Comparison of ENCODE assay signal across 9 mouse cellular contexts in the genomic region with DNA sequence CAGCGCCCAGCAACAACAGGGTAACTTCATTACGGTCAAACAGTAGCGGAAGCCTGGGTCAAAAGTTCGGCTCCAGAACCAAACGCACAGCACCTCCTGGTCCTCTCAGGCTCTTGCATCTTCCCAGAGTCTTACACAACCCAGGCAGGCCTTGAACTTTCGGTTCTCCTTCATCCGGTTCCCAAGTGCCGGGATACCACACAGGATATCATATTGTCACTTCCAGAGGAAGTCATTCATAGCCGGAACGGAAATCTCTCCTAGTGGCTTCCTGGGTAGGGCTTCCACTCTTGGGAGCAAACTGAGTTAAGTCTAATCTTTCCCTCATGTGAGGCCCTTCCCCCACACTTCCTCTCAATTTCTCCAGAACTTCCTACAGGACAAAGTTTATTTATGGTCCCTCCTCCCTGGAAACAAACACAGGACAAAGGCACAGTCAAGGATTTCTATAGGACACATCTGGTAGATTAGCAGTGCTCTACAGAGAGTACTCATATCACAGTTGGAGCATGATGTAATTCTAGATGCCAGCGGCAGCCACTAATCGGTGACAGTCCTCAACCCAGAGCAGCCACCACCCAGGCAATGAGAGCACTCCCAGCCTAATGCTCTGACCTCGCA. TPM values are rescaled to one million over a fixed set of nuclear protein-coding genes. Genes with fewer than 3 reads are reported as not detected.
DNase-seq lines count a peak whose midpoint lies in the region; ATAC-seq lines count a peak whose summit lies in the region.
"Had no signal": no experiment of that assay in that cellular context is flagged by ENCODE, and none has a peak within 500 bp of the region (broad histone marks: within the 10 kb centered on the region; RNA-seq: fewer than 3 reads in every experiment).

No protein-coding gene starts in this region.

- DNase-seq in midbrain, embryonic 11.5 days (ENCODE audit: low spot score, missing footprints) = peak; percentile 75
- peak; percentile 68 for DNase-seq in heart, postnatal 25 days (ENCODE audit: low spot score)
- no peak for DNase-seq in liver, embryonic 11.5 days (ENCODE audit: low spot score)
- no peak for DNase-seq in urinary bladder, postnatal 14 days (ENCODE audit: low spot score)

- H3K9me3 ChIP-seq in midbrain, embryonic 11.5 days (ENCODE audit: control insufficient read depth, low read length) = no peaks in the 10 kb centered on the region
- H3K9me3 ChIP-seq in midbrain, embryonic 13.5 days = no peaks in the 10 kb centered on the region
- H3K9me3 ChIP-seq in liver, embryonic 11.5 days (ENCODE audit: control insufficient read depth, low read length) = no peaks in the 10 kb centered on the region
- H3K9me3 ChIP-seq in stomach, embryonic 16.5 days (replicated peaks; ENCODE audit: control insufficient read depth, low read length) = no peaks in the 10 kb centered on the region

- no peak overlapping the region for H3K4me3 ChIP-seq in midbrain, embryonic 11.5 days (ENCODE audit: low read depth, low read length)
- no peak overlapping the region for H3K4me3 ChIP-seq in midbrain, embryonic 13.5 days (replicated peaks)
- no peak overlapping the region for H3K4me3 ChIP-seq in liver, embryonic 11.5 days (ENCODE audit: low read depth, low read length)
- no peak overlapping the region for H3K4me3 ChIP-seq in stomach, embryonic 16.5 days (replicated peaks; ENCODE audit: low read length)

- ATAC-seq in midbrain, embryonic 11.5 days (ENCODE audit: low FRiP score) = no peak
- ATAC-seq in midbrain, embryonic 13.5 days = no peak
- ATAC-seq in liver, embryonic 11.5 days (replicated peaks; ENCODE audit: low FRiP score) = 0 out of 2 replicates have a peak, but pooled peaks have one; percentile 17
- peak; percentile 34 for ATAC-seq in stomach, embryonic 16.5 days (ENCODE audit: insufficient read depth, low FRiP score)
- no peak; the same call in 1 of the 2 replicates for ATAC-seq in granulocyte monocyte progenitor cell, adult 5-6 weeks (replicated peaks; ENCODE audit: poor library complexity, severe bottlenecking)
- ATAC-seq in megakaryocyte progenitor cell, adult 5-6 weeks (replicated peaks; ENCODE audit: poor library complexity) = no peak

- H3K36me3 ChIP-seq in midbrain, embryonic 11.5 days (ENCODE audit: control insufficient read depth, insufficient read depth, low read length) = peaks cover 14% of the 10 kb centered on the region; the same call in 1 of the 2 replicates
- H3K36me3 ChIP-seq in midbrain, embryonic 13.5 days = peaks cover 67% of the 10 kb centered on the region
- H3K36me3 ChIP-seq in liver, embryonic 11.5 days (ENCODE audit: control insufficient read depth, insufficient read depth, low read length) = peaks cover 64% of the 10 kb centered on the region
- H3K36me3 ChIP-seq in stomach, embryonic 16.5 days (ENCODE audit: control insufficient read depth, insufficient read depth, low read length) = 0 out of 2 replicates have a peak, but pooled peaks cover 3% of the 10 kb centered on the region

- no peak overlapping the region for H3K4me2 ChIP-seq in midbrain, embryonic 11.5 days
- no peak overlapping the region for H3K4me2 ChIP-seq in midbrain, embryonic 13.5 days (replicated peaks)
- peak overlapping the region; percentile 19; the same call in 1 of the 2 replicates for H3K4me2 ChIP-seq in liver, embryonic 11.5 days
- H3K4me2 ChIP-seq in stomach, embryonic 16.5 days (ENCODE audit: low read depth, low read length) = no peak overlapping the region

- H3K27ac ChIP-seq in midbrain, embryonic 11.5 days (ENCODE audit: low read depth, low read length) = no peak overlapping the region
- H3K27ac ChIP-seq in midbrain, embryonic 13.5 days = no peak overlapping the region
- peak overlapping the region; percentile 53 for H3K27ac ChIP-seq in liver, embryonic 11.5 days (ENCODE audit: low read depth, low read length)
- peak overlapping the region; percentile 53; the same call in 1 of the 2 replicates for H3K27ac ChIP-seq in stomach, embryonic 16.5 days (ENCODE audit: low read length)

- WGBS in midbrain, embryonic 11.5 days = 82% methylated on average over 13 of the region's 13 CpGs
- WGBS in midbrain, embryonic 13.5 days = 87% methylated on average over 13 of the region's 13 CpGs
- whole genome bisulfite sequencing in liver, embryonic 11.5 days = 75% methylated on average over 13 of the region's 13 CpGs
- 73% methylated on average over 13 of the region's 13 CpGs for WGBS in stomach, embryonic 16.5 days

- no peaks in the 10 kb centered on the region for H3K4me1 ChIP-seq in midbrain, embryonic 11.5 days (ENCODE audit: control insufficient read depth, insufficient read depth, low read length)
- no peaks in the 10 kb centered on the region for H3K4me1 ChIP-seq in midbrain, embryonic 13.5 days (replicated peaks)
- H3K4me1 ChIP-seq in liver, embryonic 11.5 days (replicated peaks; ENCODE audit: control insufficient read depth, insufficient read depth, low read length) = peaks cover 17% of the 10 kb centered on the region
- H3K4me1 ChIP-seq in stomach, embryonic 16.5 days (ENCODE audit: control insufficient read depth, insufficient read depth, low read length) = peaks cover 8% of the 10 kb centered on the region; the same call in 1 of the 2 replicates

- no peak overlapping the region for H3K9ac ChIP-seq in midbrain, embryonic 11.5 days (ENCODE audit: low read length)
- H3K9ac ChIP-seq in midbrain, embryonic 13.5 days (replicated peaks) = no peak overlapping the region
- H3K9ac ChIP-seq in liver, embryonic 11.5 days (ENCODE audit: low read depth, low read length) = no peak overlapping the region
- no peak overlapping the region; the same call in 1 of the 2 replicates for H3K9ac ChIP-seq in stomach, embryonic 16.5 days (ENCODE audit: low read length)

- no peaks in the 10 kb centered on the region for H3K27me3 ChIP-seq in midbrain, embryonic 11.5 days (ENCODE audit: control insufficient read depth, insufficient read depth, low read length)
- no peaks in the 10 kb centered on the region for H3K27me3 ChIP-seq in midbrain, embryonic 13.5 days
- H3K27me3 ChIP-seq in liver, embryonic 11.5 days (replicated peaks; ENCODE audit: control insufficient read depth, insufficient read depth, low read length) = no peaks in the 10 kb centered on the region
- H3K27me3 ChIP-seq in stomach, embryonic 16.5 days (ENCODE audit: control insufficient read depth, insufficient read depth, low read length) = no peaks in the 10 kb centered on the region

- intact Hi-C loops in heart, postnatal 25 days (cut with DNase I) = no loop called here

RNA-seq across cellular contexts. Expression of a gene that starts 11.8 kb away (rescaled TPM):
- 74.4 and 82.7 TPM in 2 replicates for polyA plus RNA-seq in midbrain, embryonic 11.5 days (2014; fragmentation: Nextera tagmentation; extraction: Ambion mirVana)
- 31.6 and 32.1 TPM in 2 replicates for polyA plus RNA-seq in midbrain, embryonic 13.5 days (2015; fragmentation: Nextera tagmentation; extraction: Ambion mirVana)
- 10 to 100 TPM in 1 of 2 experiments, 1 to 10 TPM in 1; 8.9 to 11.2 TPM for total RNA-seq in heart, postnatal 25 days (2021)
- polyA plus RNA-seq in liver, embryonic 11.5 days (2014; fragmentation: Nextera tagmentation; extraction: Ambion mirVana) = 129 and 131 TPM in 2 replicates
- 49.6 and 50.4 TPM in 2 replicates for polyA plus RNA-seq in stomach, embryonic 16.5 days (2015; fragmentation: Nextera tagmentation; extraction: Ambion mirVana)
- 122 and 129 TPM in 2 replicates for total RNA-seq in granulocyte monocyte progenitor cell, adult 5-6 weeks (2014; fragmentation: Nextera tagmentation)
- 56.9 and 64.9 TPM in 2 replicates for total RNA-seq in granulocyte monocyte progenitor cell, adult 5-6 weeks (2017)
- 60.9 and 76.7 TPM in 2 replicates for total RNA-seq in megakaryocyte progenitor cell, adult 5-6 weeks (2015)
- total RNA-seq in megakaryocyte progenitor cell, adult 5-6 weeks (2017) = 57.4 and 61.3 TPM in 2 replicates

RNA-seq across cellular contexts. Expression of a gene that starts 27.6 kb away (rescaled TPM):
- 2.2 and 2.5 TPM in 2 replicates for polyA plus RNA-seq in midbrain, embryonic 11.5 days (2014; fragmentation: Nextera tagmentation; extraction: Ambion mirVana)
- 7.5 and 7.8 TPM in 2 replicates for polyA plus RNA-seq in midbrain, embryonic 13.5 days (2015; fragmentation: Nextera tagmentation; extraction: Ambion mirVana)
- total RNA-seq in heart, postnatal 25 days (2021) = 1 to 10 TPM; 9.1 to 9.8 TPM
- 5.1 TPM in 2 replicates for polyA plus RNA-seq in liver, embryonic 11.5 days (2014; fragmentation: Nextera tagmentation; extraction: Ambion mirVana)
- polyA plus RNA-seq in stomach, embryonic 16.5 days (2015; fragmentation: Nextera tagmentation; extraction: Ambion mirVana) = 13.4 and 13.9 TPM in 2 replicates
- 0.23 TPM in 1 of 2 replicates, not detected in the other for total RNA-seq in granulocyte monocyte progenitor cell, adult 5-6 weeks (2014; fragmentation: Nextera tagmentation)
- not detected in 2 replicates for total RNA-seq in granulocyte monocyte progenitor cell, adult 5-6 weeks (2017)
- total RNA-seq in megakaryocyte progenitor cell, adult 5-6 weeks (2015) = not detected in 2 replicates
- 0.07 TPM in 1 of 2 replicates, not detected in the other for total RNA-seq in megakaryocyte progenitor cell, adult 5-6 weeks (2017)

RNA-seq across cellular contexts. Expression of a gene that starts 33.8 kb away (rescaled TPM):
- not detected in 2 replicates for polyA plus RNA-seq in midbrain, embryonic 11.5 days (2014; fragmentation: Nextera tagmentation; extraction: Ambion mirVana)
- not detected in 2 replicates for polyA plus RNA-seq in midbrain, embryonic 13.5 days (2015; fragmentation: Nextera tagmentation; extraction: Ambion mirVana)
- total RNA-seq in heart, postnatal 25 days (2021) = not detected
- polyA plus RNA-seq in liver, embryonic 11.5 days (2014; fragmentation: Nextera tagmentation; extraction: Ambion mirVana) = not detected in 2 replicates
- not detected in 2 replicates for polyA plus RNA-seq in stomach, embryonic 16.5 days (2015; fragmentation: Nextera tagmentation; extraction: Ambion mirVana)
- total RNA-seq in granulocyte monocyte progenitor cell, adult 5-6 weeks (2014; fragmentation: Nextera tagmentation) = not detected in 2 replicates
- total RNA-seq in granulocyte monocyte progenitor cell, adult 5-6 weeks (2017) = not detected in 2 replicates
- total RNA-seq in megakaryocyte progenitor cell, adult 5-6 weeks (2015) = not detected in 2 replicates
- total RNA-seq in megakaryocyte progenitor cell, adult 5-6 weeks (2017) = 0.44 TPM in 1 of 2 replicates, not detected in the other
- polyA plus RNA-seq: neural tube, embryonic 11.5 days had no signal

RNA-seq across cellular contexts. Expression of a gene that starts 39.4 kb away (rescaled TPM):
- polyA plus RNA-seq in midbrain, embryonic 11.5 days (2014; fragmentation: Nextera tagmentation; extraction: Ambion mirVana) = 200 and 203 TPM in 2 replicates
- 157 and 158 TPM in 2 replicates for polyA plus RNA-seq in midbrain, embryonic 13.5 days (2015; fragmentation: Nextera tagmentation; extraction: Ambion mirVana)
- 10 to 100 TPM; 87.4 to 96.1 TPM for total RNA-seq in heart, postnatal 25 days (2021)
- polyA plus RNA-seq in liver, embryonic 11.5 days (2014; fragmentation: Nextera tagmentation; extraction: Ambion mirVana) = 119 and 127 TPM in 2 replicates
- polyA plus RNA-seq in stomach, embryonic 16.5 days (2015; fragmentation: Nextera tagmentation; extraction: Ambion mirVana) = 117 and 127 TPM in 2 replicates
- total RNA-seq in granulocyte monocyte progenitor cell, adult 5-6 weeks (2014; fragmentation: Nextera tagmentation) = 97.3 and 126 TPM in 2 replicates
- total RNA-seq in granulocyte monocyte progenitor cell, adult 5-6 weeks (2017) = 62.7 and 108 TPM in 2 replicates
- 47.6 and 50.3 TPM in 2 replicates for total RNA-seq in megakaryocyte progenitor cell, adult 5-6 weeks (2015)
- total RNA-seq in megakaryocyte progenitor cell, adult 5-6 weeks (2017) = 65.1 and 83.0 TPM in 2 replicates

RNA-seq across cellular contexts. Expression of a gene that starts 58.2 kb away (rescaled TPM):
- 7.3 and 8.3 TPM in 2 replicates for polyA plus RNA-seq in midbrain, embryonic 11.5 days (2014; fragmentation: Nextera tagmentation; extraction: Ambion mirVana)
- polyA plus RNA-seq in midbrain, embryonic 13.5 days (2015; fragmentation: Nextera tagmentation; extraction: Ambion mirVana) = 16.4 and 16.9 TPM in 2 replicates
- under 1 TPM; 0.22 to 0.68 TPM for total RNA-seq in heart, postnatal 25 days (2021)
- 3.9 and 4.2 TPM in 2 replicates for polyA plus RNA-seq in liver, embryonic 11.5 days (2014; fragmentation: Nextera tagmentation; extraction: Ambion mirVana)
- 1.7 and 1.8 TPM in 2 replicates for polyA plus RNA-seq in stomach, embryonic 16.5 days (2015; fragmentation: Nextera tagmentation; extraction: Ambion mirVana)
- total RNA-seq in granulocyte monocyte progenitor cell, adult 5-6 weeks (2014; fragmentation: Nextera tagmentation) = 1.1 and 2.5 TPM in 2 replicates
- 2.3 and 4.4 TPM in 2 replicates for total RNA-seq in granulocyte monocyte progenitor cell, adult 5-6 weeks (2017)
- 0.32 and 0.81 TPM in 2 replicates for total RNA-seq in megakaryocyte progenitor cell, adult 5-6 weeks (2015)
- 1.5 and 2.8 TPM in 2 replicates for total RNA-seq in megakaryocyte progenitor cell, adult 5-6 weeks (2017)

Comparison
In these comparisons a context has a peak if more than half of its experiments do, and no peak if none do; other contexts are left out.
1. ATAC-seq: peak in liver, embryonic 11.5 days (single experiment) and stomach, embryonic 16.5 days (single experiment); none in midbrain, embryonic 11.5 days (single experiment), midbrain, embryonic 13.5 days (single experiment), granulocyte monocyte progenitor cell, adult 5-6 weeks (single experiment) and megakaryocyte progenitor cell, adult 5-6 weeks (single experiment).
2. DNase-seq: peak in midbrain, embryonic 11.5 days (single experiment) and heart, postnatal 25 days (single experiment); none in liver, embryonic 11.5 days (single experiment) and urinary bladder, postnatal 14 days (single experiment).
3. H3K27ac ChIP-seq: peak in liver, embryonic 11.5 days (single experiment) and stomach, embryonic 16.5 days (single experiment); none in midbrain, embryonic 11.5 days (single experiment) and midbrain, embryonic 13.5 days (single experiment).